Mouse (Mus musculus) neural tube, embryonic 11.5 days (tissue): ENCODE measurements at regions not wholly inside any gene's neighbourhood (a gene's known extent, or its start where the extent isn't known, plus 50 kb on each side); places are given as distances from the start of the nearest gene placed in this dataset.

ENCODE experiments used
- ATAC-seq: fragments of 200-750 bp; cut with Nextera tagmentation; 2 replicates; pipeline ENCODE4 v1.8.0; 2017; ENCODE audit warnings: moderate number of reproducible peaks, mild to moderate bottlenecking, moderate TSS enrichment, moderate library complexity; ENCODE audit not compliant: insufficient read depth, low FRiP score, low TSS enrichment
- DNase-seq: peaks from one replicate; pipeline ENCODE4 v3.0.0-alpha.2; 2015; ENCODE audit warnings: low spot score
- H3K27ac ChIP-seq: fragments of 300-500 bp; sonication (generic); 2 replicates; pipeline ENCODE4 v1.5.1; 2014; ENCODE audit warnings: low read depth, mild to moderate bottlenecking, low read length
- H3K27me3 ChIP-seq: fragments of 300-500 bp; sonication (generic); 2 replicates; pipeline ENCODE4 v1.6.1; 2014; ENCODE audit warnings: mild to moderate bottlenecking, low read length, mixed read lengths; ENCODE audit not compliant: control insufficient read depth, insufficient read depth
- H3K36me3 ChIP-seq: fragments of 300-500 bp; sonication (generic); 2 replicates; pipeline ENCODE4 v1.6.1; 2014; ENCODE audit warnings: mild to moderate bottlenecking, low read length, moderate library complexity, mixed read lengths; ENCODE audit not compliant: control insufficient read depth, insufficient read depth
- H3K4me1 ChIP-seq: fragments of 300-500 bp; sonication (generic); 2 replicates; pipeline ENCODE4 v1.6.1; 2014; ENCODE audit warnings: low read length, mixed read lengths; ENCODE audit not compliant: control insufficient read depth, insufficient read depth
- H3K4me2 ChIP-seq: fragments of 300-500 bp; sonication (generic); 2 replicates; pipeline ENCODE4 v1.6.1; 2014; ENCODE audit warnings: low read depth, mild to moderate bottlenecking, moderate library complexity
- H3K4me3 ChIP-seq: fragments of 300-500 bp; sonication (generic); 2 replicates; pipeline ENCODE4 v1.5.1; 2014; ENCODE audit warnings: low read depth, low read length
- H3K9ac ChIP-seq: fragments of 300-500 bp; sonication (generic); 2 replicates; pipeline ENCODE4 v1.6.1; 2014; ENCODE audit warnings: mild to moderate bottlenecking, low read length
- H3K9me3 ChIP-seq: fragments of 300-500 bp; sonication (generic); 2 replicates; pipeline ENCODE4 v1.6.1; 2016; ENCODE audit warnings: low read length; ENCODE audit not compliant: control insufficient read depth
- WGBS: fragments of 180-500 bp; shearing (Covaris S2); extraction: QIAGEN DNeasy Blood & Tissue Kit; methylation state at CpG from one replicate; pipeline ENCODE4 v1.1.7; 2014; 5-methylcytosine and 5-hydroxymethylcytosine counted together

DNA sequence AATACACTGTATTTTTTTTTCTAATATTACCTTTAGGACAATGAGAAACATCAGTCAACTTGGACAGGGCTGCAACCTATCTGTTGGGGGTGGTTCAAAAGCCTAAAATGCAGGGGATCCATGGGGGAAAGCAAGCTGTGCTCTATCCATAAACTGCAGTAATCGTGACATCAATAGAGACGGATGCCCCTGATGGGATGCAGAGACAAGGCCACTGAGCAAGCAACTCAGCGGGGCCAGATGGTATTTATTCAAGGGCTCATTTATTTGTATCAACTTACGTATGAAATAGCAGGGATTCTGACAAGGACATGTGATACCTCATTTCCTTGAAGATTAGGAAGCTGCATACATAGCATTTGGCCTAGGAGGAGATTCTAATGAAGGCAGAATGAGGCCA lies 673.5 kb upstream of the A1bg start:
- ATAC-seq (no peak), DNase-seq (peak; percentile 16)
- no peaks in the 10 kb centered on the region for H3K9me3 ChIP-seq
- no peaks in the 10 kb centered on the region for H3K27me3 ChIP-seq
- no peaks in the 10 kb centered on the region for H3K4me1 ChIP-seq
- H3K36me3 ChIP-seq, result no peaks in the 10 kb centered on the region
- 36% methylated on average over 4 of the region's 4 CpGs for WGBS
- no peak overlapping the region for H3K4me2 ChIP-seq
- H3K4me3 ChIP-seq, result no peak overlapping the region
- H3K9ac ChIP-seq, result no peak overlapping the region
- no peak overlapping the region for H3K27ac ChIP-seq

DNA sequence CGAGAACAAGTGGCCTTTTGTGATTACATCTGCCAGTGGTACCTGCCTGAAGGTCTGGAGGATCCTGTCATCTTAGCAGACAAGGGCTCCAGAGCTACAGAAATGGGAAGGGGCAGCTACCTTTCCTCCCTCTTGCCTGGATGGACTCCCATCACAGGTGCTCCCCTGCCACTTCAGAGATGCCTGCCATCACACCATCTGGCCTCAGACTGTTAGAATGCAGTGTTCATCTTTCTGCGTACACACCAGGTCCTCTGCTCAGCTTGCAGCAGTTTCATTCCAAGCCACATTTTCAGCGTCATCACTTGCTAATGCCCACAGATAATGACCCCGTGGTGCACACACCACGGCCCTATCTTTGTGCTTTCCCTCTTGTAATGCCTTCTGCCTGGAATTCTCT lies 666.1 kb upstream of the A1bg start:
- no peaks in the 10 kb centered on the region for H3K4me1 ChIP-seq
- H3K9ac ChIP-seq, result no peak overlapping the region
- no peaks in the 10 kb centered on the region for H3K27me3 ChIP-seq
- no peaks in the 10 kb centered on the region for H3K9me3 ChIP-seq
- no peak overlapping the region for H3K4me3 ChIP-seq
- no peak for DNase-seq
- H3K27ac ChIP-seq, result no peak overlapping the region
- WGBS, result 87% methylated on average over 5 of the region's 5 CpGs
- ATAC-seq, result no peak
- H3K4me2 ChIP-seq, result no peak overlapping the region
- no peaks in the 10 kb centered on the region for H3K36me3 ChIP-seq

DNA sequence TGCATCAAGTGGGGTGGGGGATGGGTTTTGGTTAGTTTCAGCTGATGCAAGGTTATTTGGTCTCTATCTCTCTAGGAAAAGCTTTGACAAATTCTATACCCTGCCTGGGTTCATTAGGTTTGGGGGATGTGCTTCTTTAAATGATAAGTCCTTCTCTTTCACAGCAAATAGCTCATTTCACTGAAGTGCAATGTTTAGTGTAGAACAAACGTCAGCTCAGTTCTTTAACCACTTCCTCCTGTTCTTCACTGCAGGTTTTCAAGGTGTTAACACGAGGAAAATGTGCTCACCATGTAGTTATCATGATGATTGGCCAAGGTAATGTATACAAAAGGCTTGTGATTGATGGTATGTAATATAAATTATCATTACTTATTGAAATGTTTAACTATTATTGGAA lies 659.5 kb upstream of the A1bg start:
- no peaks in the 10 kb centered on the region for H3K36me3 ChIP-seq
- no peaks in the 10 kb centered on the region for H3K4me1 ChIP-seq
- no peak overlapping the region for H3K4me2 ChIP-seq
- H3K9ac ChIP-seq, result no peak overlapping the region
- no peak overlapping the region for H3K4me3 ChIP-seq
- DNase-seq (no peak), ATAC-seq (no peak)
- no peaks in the 10 kb centered on the region for H3K9me3 ChIP-seq
- no peaks in the 10 kb centered on the region for H3K27me3 ChIP-seq
- no peak overlapping the region for H3K27ac ChIP-seq
- WGBS, result 71% methylated on average over 2 of the region's 2 CpGs

DNA sequence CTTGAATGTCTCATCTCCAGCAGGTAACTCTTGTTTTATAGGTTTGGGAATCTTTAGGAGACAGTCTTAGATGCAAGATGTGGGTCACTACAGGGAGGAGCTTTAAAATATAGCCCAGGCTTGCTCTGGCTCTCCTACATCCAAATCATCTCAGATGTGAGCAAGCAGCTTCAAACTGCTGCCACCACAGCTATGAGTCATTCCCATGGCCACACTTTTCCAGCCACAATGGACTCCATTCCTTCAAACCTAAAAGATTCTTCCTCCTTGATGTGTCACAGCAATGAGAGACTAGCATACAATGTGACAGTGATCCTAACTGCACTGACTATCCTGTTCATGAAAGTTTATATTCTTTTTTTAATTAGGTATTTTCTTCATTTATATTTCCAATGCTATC lies 640.5 kb upstream of the A1bg start:
- Histone ChIP-seq H3K4me3 (no peak overlapping the region), H3K9me3 (no peaks in the 10 kb centered on the region), H3K27me3 (no peaks in the 10 kb centered on the region), H3K4me2 (no peak overlapping the region), H3K9ac (no peak overlapping the region), H3K36me3 (no peaks in the 10 kb centered on the region), H3K4me1 (no peaks in the 10 kb centered on the region), H3K27ac (no peak overlapping the region)
- DNase-seq (no peak), ATAC-seq (no peak)

DNA sequence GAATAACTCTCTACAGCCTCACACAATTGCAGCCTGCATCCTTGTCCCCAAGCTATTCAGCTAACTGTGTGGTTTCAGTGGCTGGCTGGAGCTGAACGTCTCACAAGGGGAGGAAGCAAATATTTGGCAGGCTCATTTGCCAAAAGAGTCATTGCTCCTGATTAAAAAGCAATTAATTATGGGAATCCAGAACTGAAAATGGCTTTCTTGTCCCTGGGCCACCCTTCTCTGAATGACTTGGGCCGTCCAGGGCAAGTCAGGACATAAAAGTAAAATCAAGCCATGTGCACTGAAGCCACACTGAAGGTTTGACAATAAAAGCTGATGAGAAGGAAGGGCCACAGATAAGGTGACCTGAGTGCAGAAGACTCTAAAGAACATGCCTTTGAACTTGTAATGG lies 639.4 kb upstream of the A1bg start:
- DNase-seq, result no peak
- Histone ChIP-seq H3K27ac (no peak overlapping the region), H3K27me3 (no peaks in the 10 kb centered on the region), H3K9ac (no peak overlapping the region), H3K4me1 (no peaks in the 10 kb centered on the region), H3K9me3 (no peaks in the 10 kb centered on the region), H3K4me2 (no peak overlapping the region), H3K4me3 (no peak overlapping the region), H3K36me3 (no peaks in the 10 kb centered on the region)
- 44% methylated on average over 2 of the region's 2 CpGs for WGBS
- ATAC-seq, result no peak

DNA sequence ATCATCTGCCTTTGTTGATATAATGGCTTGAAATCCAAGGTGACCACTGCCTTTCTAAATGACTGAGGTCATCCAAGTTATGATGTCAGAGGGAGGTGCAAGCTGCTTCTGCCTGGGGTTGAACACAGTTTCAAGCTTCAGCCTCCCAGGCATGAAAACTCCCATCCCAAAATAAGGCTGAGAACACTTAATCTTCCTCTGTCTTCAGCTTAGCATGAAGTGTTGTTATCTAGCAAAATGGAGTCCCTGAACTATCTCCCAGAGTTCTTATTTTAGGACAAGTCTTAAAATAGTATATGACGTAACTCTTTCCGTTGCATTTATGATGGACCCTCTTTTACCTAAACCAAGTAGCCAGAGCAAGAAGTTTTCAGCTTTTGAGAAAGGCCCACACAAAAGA lies 631.1 kb upstream of the A1bg start:
- H3K36me3 ChIP-seq, result no peaks in the 10 kb centered on the region
- 89% methylated on average over 2 of the region's 2 CpGs for WGBS
- H3K4me2 ChIP-seq, result no peak overlapping the region
- no peak overlapping the region for H3K9ac ChIP-seq
- H3K27me3 ChIP-seq, result no peaks in the 10 kb centered on the region
- no peak overlapping the region for H3K27ac ChIP-seq
- no peak overlapping the region for H3K4me3 ChIP-seq
- ATAC-seq, result no peak
- no peaks in the 10 kb centered on the region for H3K9me3 ChIP-seq
- no peaks in the 10 kb centered on the region for H3K4me1 ChIP-seq
- no peak for DNase-seq

DNA sequence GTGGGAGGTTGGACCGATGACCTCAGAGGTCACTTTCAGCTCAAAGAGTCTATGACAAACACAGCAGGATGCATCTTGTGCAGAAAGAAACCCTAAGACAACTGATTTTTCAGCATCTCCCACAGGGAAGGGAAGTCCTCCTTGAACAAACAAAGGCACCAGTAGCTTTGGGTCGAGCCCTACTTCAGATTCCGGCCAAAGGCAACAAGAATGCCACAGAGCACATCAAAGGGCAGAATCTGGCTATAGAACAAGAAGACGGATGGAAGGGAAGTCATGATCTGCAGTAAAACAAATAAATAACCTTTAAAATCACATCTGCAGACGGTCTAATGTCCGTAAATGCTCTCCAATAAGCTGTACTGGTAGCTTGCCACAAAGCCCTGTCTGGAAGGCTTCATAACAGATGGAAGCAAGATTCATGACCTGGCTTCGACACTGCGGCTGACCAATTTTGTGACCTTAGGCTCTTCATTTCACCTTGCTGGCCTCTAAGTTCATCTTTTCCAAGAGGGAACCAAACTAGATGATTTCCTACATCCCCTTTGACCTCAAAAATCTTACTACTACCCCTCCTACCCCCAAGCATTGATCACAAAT lies 630.4 kb upstream of the A1bg start:
- no peaks in the 10 kb centered on the region for H3K27me3 ChIP-seq
- ATAC-seq, result no peak
- no peak overlapping the region for H3K4me3 ChIP-seq
- no peak overlapping the region for H3K27ac ChIP-seq
- DNase-seq, result no peak
- no peaks in the 10 kb centered on the region for H3K9me3 ChIP-seq
- WGBS, result 12% methylated on average over 8 of the region's 8 CpGs
- no peaks in the 10 kb centered on the region for H3K4me1 ChIP-seq
- no peak overlapping the region for H3K4me2 ChIP-seq
- H3K9ac ChIP-seq, result no peak overlapping the region
- no peaks in the 10 kb centered on the region for H3K36me3 ChIP-seq

DNA sequence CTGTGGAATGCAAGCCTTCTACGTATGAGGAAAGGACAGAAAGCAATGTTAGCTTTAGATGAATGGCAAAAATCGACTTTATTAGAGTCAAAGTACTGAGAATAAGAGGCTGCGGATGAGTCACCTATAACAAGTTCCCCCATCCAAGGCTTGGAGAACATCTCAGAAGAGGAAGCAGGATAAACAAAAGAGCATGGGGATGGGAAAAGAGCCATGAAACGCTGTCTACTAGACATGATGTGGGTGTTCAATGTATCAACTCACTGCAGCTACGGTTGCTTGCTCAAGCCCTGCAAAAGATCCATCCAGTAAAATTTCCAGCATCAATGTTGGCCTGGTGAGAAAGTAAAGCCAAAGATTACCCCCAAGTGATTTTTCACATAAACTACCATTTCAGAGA lies 628.4 kb upstream of the A1bg start:
- Histone ChIP-seq H3K4me1 (no peaks in the 10 kb centered on the region), H3K9me3 (no peaks in the 10 kb centered on the region), H3K4me3 (no peak overlapping the region), H3K4me2 (no peak overlapping the region), H3K9ac (no peak overlapping the region), H3K27me3 (no peaks in the 10 kb centered on the region), H3K36me3 (no peaks in the 10 kb centered on the region), H3K27ac (no peak overlapping the region)
- DNase-seq, result no peak
- 92% methylated on average over 5 of the region's 5 CpGs for WGBS
- no peak for ATAC-seq

DNA sequence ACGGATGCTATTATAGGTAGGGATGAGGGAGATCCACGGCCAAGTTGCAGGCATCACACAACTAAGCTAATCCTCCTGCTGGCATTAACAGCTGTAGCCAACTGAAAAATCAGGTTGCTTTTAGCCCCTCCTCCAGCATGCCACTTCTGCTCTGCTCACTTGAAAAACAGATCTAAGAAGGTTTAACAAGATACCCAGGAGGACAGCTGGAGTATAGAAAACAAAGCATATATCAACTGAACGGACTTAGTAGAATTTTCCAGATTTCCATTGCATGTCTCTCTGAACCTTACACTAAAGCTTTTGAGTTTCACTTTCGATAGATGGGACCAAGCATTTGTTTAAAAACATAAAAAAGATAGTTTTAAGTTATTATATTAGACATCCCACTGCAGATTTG lies 625.6 kb upstream of the A1bg start:
- Histone ChIP-seq H3K36me3 (no peaks in the 10 kb centered on the region), H3K9me3 (no peaks in the 10 kb centered on the region), H3K4me1 (no peaks in the 10 kb centered on the region), H3K27ac (no peak overlapping the region), H3K4me3 (no peak overlapping the region), H3K4me2 (no peak overlapping the region), H3K27me3 (no peaks in the 10 kb centered on the region), H3K9ac (no peak overlapping the region)
- ATAC-seq (no peak), DNase-seq (no peak)
- WGBS, result 64% methylated on average over 4 of the region's 4 CpGs
